ENCODE assay signal across 43 mouse cellular contexts in genomic region chr6:48836146-48836545, GRCm38 (mm10). TPM values are rescaled to one million over a fixed set of nuclear protein-coding genes. Genes with fewer than 3 reads are reported as not detected.
"Had no signal": no experiment of that assay in that cellular context is flagged by ENCODE, and none has a peak within 500 bp of the region (broad histone marks: within the 10 kb centered on the region; RNA-seq: fewer than 3 reads in every experiment).

No protein-coding gene starts in this region.

- H3K9ac ChIP-seq: heart, embryonic 12.5 days; heart, embryonic 13.5 days; heart, embryonic 15.5 days; hindbrain, embryonic 12.5 days; hindbrain, embryonic 13.5 days; hindbrain, embryonic 14.5 days; hindbrain, embryonic 15.5 days; intestine, embryonic 15.5 days; kidney, embryonic 15.5 days had no signal

- H3K27me3 ChIP-seq: heart, embryonic 12.5 days; heart, embryonic 13.5 days; heart, embryonic 15.5 days; hindbrain, embryonic 12.5 days; hindbrain, embryonic 13.5 days; hindbrain, embryonic 15.5 days; intestine, embryonic 15.5 days; kidney, embryonic 15.5 days had no signal

- H3K27ac ChIP-seq: heart, adult 2 months; heart, embryonic 13.5 days; heart, embryonic 15.5 days; hindbrain, embryonic 10.5 days; hindbrain, embryonic 12.5 days; hindbrain, embryonic 13.5 days; hindbrain, embryonic 14.5 days; hindbrain, embryonic 15.5 days; hindbrain, postnatal 0 days; intestine, embryonic 15.5 days; kidney, embryonic 15.5 days; kidney, postnatal 0 days; layer of hippocampus, adult 2 months; left cerebral cortex, adult 2 months had no signal

- ATAC-seq: hindbrain, embryonic 16.5 days; hindbrain, postnatal 0 days; inflammation-experienced regulatory T-cells, adult 6 months; intestine, embryonic 15.5 days; intestine, embryonic 16.5 days; intestine, postnatal 0 days had no signal

- H3K4me3 ChIP-seq: heart, adult 2 months; heart, embryonic 12.5 days; heart, embryonic 13.5 days; heart, embryonic 15.5 days; hindbrain, embryonic 10.5 days; hindbrain, embryonic 12.5 days; hindbrain, embryonic 13.5 days; hindbrain, embryonic 15.5 days; intestine, embryonic 15.5 days; kidney, embryonic 15.5 days; layer of hippocampus, adult 2 months; left cerebral cortex, adult 2 months had no signal

- H3K9me3 ChIP-seq: heart, embryonic 12.5 days; heart, embryonic 15.5 days; hindbrain, embryonic 10.5 days; hindbrain, embryonic 12.5 days; hindbrain, embryonic 13.5 days; hindbrain, embryonic 15.5 days; intestine, embryonic 15.5 days; kidney, embryonic 15.5 days had no signal

- H3K4me2 ChIP-seq: heart, embryonic 12.5 days; heart, embryonic 13.5 days; heart, embryonic 15.5 days; hindbrain, embryonic 12.5 days; hindbrain, embryonic 13.5 days; hindbrain, embryonic 14.5 days; hindbrain, embryonic 15.5 days; intestine, embryonic 15.5 days; kidney, embryonic 15.5 days had no signal

- DNase-seq: heart, adult 2 months; heart, postnatal 10 days; heart, postnatal 14 days; heart, postnatal 36 days; kidney, adult 2 months; kidney, adult 8-10 months; kidney, adult 9 months; kidney, postnatal 10 days; kidney, postnatal 14 days; kidney, postnatal 36 days; layer of hippocampus, adult 9-11 months; layer of hippocampus, postnatal 36 days had no signal

RNA-seq across cellular contexts. Expression of gene Aoc1, which starts 36.5 kb away (rescaled TPM):
- total RNA-seq: heart, adult 2 months; heart, adult 8-10 months; heart, postnatal 10 days; heart, postnatal 14 days; heart, postnatal 25 days; heart, postnatal 36 days; hematopoietic stem cell, adult 5-6 weeks; layer of hippocampus, adult 18-20 months; layer of hippocampus, adult 2 months; layer of hippocampus, adult 8-10 months; layer of hippocampus, postnatal 10 days; layer of hippocampus, postnatal 14 days; layer of hippocampus, postnatal 25 days; layer of hippocampus, postnatal 36 days; left cerebral cortex, adult 18-20 months; left cerebral cortex, adult 2 months; left cerebral cortex, adult 8-10 months had no signal
- polyA plus RNA-seq: heart, embryonic 12.5 days; heart, embryonic 13.5 days; heart, embryonic 14.5 days; heart, embryonic 15.5 days; heart, postnatal 0 days; hindbrain, embryonic 10.5 days; hindbrain, embryonic 11.5 days; hindbrain, embryonic 12.5 days; hindbrain, embryonic 13.5 days; hindbrain, embryonic 14.5 days; hindbrain, embryonic 15.5 days; hindbrain, embryonic 16.5 days; inflammation-experienced regulatory T-cells, adult 6 months had no signal
